Mouse (Mus musculus) neutrophil, adult 65 days (primary cell): ENCODE results near the gene Lpar3. TPM values are rescaled to one million over a fixed set of nuclear protein-coding genes. Genes with fewer than 3 reads are reported as not detected.

Experiments used
- total RNA-seq: library from RNA; stranded (reverse); gene quantifications from 2 replicates; pipeline ENCODE4 v1.2.4, GENCODE M21; 2023

Lpar3 gene
- total RNA-seq: not detected in 2 replicates

DNA sequence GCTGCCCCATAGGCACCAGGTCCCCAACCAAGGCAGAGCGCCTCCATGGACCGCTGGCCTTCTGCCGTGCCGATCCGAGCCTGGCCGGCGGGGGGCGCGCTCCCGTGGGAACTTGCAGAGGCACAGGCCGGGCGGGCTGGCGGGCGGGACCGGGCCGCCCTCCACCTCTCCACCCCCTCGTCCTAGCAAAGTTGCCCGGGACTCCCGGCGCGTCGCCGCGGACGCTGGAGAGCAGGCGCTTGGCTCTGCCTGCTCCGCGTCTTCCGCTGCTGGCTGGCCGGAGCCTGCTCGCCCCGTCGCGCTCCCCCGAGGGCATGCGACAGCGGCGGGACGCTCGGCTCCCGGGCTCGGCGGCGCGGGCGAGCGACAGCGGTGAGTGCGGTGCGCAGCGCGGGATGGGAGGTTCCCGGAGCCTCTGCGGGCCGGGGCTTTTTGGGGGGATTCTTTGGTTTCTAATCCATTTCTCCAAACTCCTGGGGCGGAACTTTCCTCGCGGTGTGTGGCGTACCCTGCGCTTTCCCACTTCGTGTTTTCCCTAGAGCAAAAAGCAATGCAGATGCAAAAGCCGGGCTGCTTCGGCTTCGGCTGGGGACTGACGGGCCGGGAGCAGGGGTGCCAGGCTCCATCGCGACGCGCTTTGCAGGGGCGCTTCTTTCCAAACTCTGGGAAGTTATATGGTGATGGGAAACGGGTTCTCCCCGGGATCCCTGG, at the start of gene Lpar3:
Lpar3 (plus strand) TSS at position 188 of the 711 bp plus-strand sequence.

Other genes with a start within 250 kb of the Lpar3 start
- 0.14 TPM in 1 of 2 replicates, not detected in the other for gene Syde2, start 233.1 kb upstream of the Lpar3 start, total RNA-seq
- gene Wdr63, start 112.8 kb upstream of the Lpar3 start, total RNA-seq: not detected in 2 replicates
- gene Mcoln3, start 103.5 kb upstream of the Lpar3 start, total RNA-seq: not detected in 2 replicates
- gene Mcoln2, start 71.1 kb upstream of the Lpar3 start, total RNA-seq: 0.54 and 1.3 TPM in 2 replicates
- 3.3 and 3.9 TPM in 2 replicates for gene Ssx2ip, start 183.7 kb downstream of the Lpar3 start, total RNA-seq
- 22.2 and 23.3 TPM in 2 replicates for gene Ctbs, start 228.8 kb downstream of the Lpar3 start, total RNA-seq